Mouse (Mus musculus): ENCODE results near the gene Gm20498. TPM values are rescaled to one million over a fixed set of nuclear protein-coding genes. Genes with fewer than 3 reads are reported as not detected.

Gm20498 gene
- polyA plus RNA-seq, 1 experiment from 2014 or later = 23.6 TPM

DNA sequence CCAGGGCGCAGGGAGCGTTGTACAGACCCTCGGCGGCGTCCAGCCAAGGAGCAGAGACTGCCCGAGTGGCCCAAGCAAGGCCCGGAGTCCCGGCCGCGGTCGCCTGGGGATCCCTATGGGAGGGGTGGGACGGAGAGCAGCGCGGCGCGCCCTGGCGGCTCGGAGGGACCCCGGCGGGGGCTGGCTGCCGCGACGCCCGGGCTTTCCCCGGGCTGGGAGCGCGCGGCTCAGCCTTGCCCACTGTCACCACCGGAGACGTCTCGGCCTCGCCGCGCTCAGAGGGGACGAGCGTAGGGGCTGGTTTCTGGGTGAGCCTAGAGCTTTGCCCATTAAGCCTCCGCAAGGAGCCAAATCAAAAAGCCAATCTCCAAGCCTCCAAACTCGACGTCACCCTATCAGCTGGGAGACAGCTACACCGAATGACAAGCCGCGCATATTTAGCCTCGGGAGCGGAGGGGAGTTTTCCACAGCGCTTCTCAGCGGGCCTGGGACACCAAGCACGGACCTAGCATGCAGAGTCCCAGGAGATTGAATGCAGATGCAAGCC, 199.8 kb downstream of the Gm20498 start, which contains the start of gene Slc8a3:
Gene Slc8a3 (minus strand): TSS at position 306 of the 547 bp plus-strand sequence.
- H3K27me3 ChIP-seq = peaks cover 15% of the 10 kb centered on the region; the same call in 1 of the 2 replicates
- peak within 1 kb of the TSS; percentile 51 for H3K9ac ChIP-seq
- peaks cover 8% of the 10 kb centered on the region for H3K4me1 ChIP-seq
- H3K4me3 ChIP-seq (replicated peaks) = peak within 1 kb of the TSS; percentile 56
- H3K4me2 ChIP-seq (replicated peaks) = peak within 1 kb of the TSS; percentile 96
- H3K36me3 ChIP-seq = no peaks in the 10 kb centered on the region
- ATAC-seq (ENCODE audit: insufficient number of reproducible peaks, low FRiP score, low TSS enrichment, low read depth) = peak; percentile 55
- under 1% methylated on average over 42 of the region's 47 CpGs for WGBS
- H3K9me3 ChIP-seq (replicated peaks) = no peaks in the 10 kb centered on the region
- peak within 1 kb of the TSS; percentile 61 for H3K27ac ChIP-seq (replicated peaks)

DNA sequence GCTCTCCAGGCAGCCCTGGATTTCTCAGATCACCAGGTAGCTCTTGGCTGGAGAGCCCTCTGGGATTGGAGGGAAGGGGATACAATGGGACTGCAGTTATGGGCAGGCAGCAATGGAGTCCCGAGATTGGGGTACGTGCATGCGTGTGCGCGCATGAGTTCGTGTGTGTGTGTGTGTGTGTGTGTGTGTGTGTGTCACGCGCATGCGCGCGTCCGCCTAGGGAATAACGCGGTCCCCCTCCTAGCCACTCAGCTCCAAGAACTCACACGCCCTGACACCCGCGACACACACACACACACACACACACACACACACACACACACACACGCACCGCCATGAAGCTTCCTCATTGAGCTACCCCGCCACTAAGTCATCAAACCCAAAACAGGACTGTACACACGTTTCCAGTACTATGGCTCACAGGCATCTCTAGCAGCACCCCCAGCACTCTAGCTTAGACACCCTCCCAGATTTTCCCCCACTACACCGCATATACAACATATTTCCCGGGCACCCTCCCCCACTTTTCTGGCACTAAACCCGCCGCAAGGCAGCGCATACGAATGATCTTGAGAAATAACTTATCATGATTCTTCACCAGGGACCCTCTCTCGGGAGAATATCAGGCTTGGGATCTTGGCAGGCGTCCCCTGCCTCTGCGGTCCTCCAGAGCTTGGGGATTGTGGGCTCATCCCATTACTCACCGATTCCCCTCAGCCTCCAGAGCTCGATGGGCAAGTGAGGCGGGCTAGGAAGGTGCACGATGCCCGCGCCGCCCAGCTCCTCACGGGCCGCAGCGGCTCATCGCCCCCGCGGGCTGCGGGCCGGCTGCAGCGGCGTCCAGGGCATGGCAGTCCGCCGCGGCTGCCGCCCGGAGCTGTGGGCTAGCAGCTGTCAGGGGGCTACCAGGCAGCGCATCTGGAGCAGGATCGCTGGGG, 200.5 kb downstream of the Gm20498 start:
- Histone ChIP-seq H3K4me2 (replicated peaks) (peak overlapping the region; percentile 96), H3K9ac (peak overlapping the region; percentile 51), H3K36me3 (no peaks in the 10 kb centered on the region), H3K27me3 (peaks cover 15% of the 10 kb centered on the region; the same call in 1 of the 2 replicates), H3K27ac (replicated peaks) (peak overlapping the region; percentile 61), H3K4me1 (peaks cover 8% of the 10 kb centered on the region), H3K9me3 (replicated peaks) (no peaks in the 10 kb centered on the region), H3K4me3 (replicated peaks) (peak overlapping the region; percentile 56)
- WGBS = 1% methylated on average over 52 of the region's 54 CpGs
- ATAC-seq (ENCODE audit: insufficient number of reproducible peaks, low FRiP score, low TSS enrichment, low read depth) = peak; percentile 51

DNA sequence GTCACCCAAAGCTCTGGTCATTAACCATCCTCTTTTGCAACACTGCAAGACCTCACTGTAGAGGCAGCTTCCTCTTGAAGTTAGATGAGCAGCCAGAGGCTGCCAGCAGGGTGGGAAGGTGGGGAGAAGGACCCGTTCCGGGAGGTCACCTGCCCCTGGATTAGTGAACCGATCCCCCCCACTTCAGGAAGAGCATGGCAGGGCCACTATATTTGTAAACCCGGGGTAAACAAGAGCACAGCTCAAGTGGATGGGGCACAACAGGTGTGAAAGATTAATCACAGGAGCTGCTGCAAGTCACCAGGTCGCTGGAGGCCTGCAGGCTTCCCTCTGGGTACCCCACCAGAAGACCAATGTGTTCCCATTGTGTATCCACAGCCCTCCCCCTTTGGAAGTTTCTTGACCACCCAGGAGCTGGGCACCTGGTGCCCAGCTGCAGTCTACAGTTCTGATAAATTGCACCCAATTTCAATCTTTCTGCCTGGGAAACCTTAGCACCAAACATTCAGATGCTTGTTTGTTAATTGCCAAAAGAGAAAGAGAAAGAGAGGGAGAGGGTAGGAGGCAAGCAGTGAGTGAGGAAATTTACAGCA, 201.6 kb downstream of the Gm20498 start:
- Histone ChIP-seq H3K27me3 (peaks cover 15% of the 10 kb centered on the region; the same call in 1 of the 2 replicates), H3K27ac (replicated peaks) (no peak overlapping the region), H3K4me3 (replicated peaks) (peak overlapping the region; percentile 56; the same call in 1 of the 2 replicates), H3K9ac (no peak overlapping the region), H3K36me3 (no peaks in the 10 kb centered on the region), H3K9me3 (replicated peaks) (no peaks in the 10 kb centered on the region), H3K4me2 (replicated peaks) (peak overlapping the region; percentile 96; the same call in 1 of the 2 replicates), H3K4me1 (peaks cover 8% of the 10 kb centered on the region)
- no peak for ATAC-seq (ENCODE audit: insufficient number of reproducible peaks, low FRiP score, low TSS enrichment, low read depth)
- 39% methylated on average over 5 of the region's 5 CpGs for WGBS

DNA sequence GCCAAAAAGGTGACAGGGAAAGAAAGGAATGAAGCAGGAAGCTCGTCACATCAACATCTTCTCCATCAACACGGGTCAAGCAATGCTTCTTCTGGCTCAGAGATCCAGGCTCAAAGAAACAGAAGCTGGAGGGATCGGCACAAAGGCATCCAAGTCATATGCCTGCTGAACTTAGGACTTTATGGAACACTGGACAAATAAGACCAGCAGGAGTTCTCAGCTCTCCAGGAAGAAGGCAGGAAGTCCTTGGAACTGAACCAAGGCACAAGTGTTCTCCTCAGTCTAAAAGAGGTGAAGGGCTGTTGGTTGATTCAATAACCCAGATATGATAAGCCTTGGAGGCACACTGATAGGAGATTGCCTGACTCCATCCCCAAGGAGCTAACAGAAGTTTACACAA, 207.7 kb downstream of the Gm20498 start:
- WGBS = 79% methylated on average over 3 of the region's 3 CpGs
- ATAC-seq (ENCODE audit: insufficient number of reproducible peaks, low FRiP score, low TSS enrichment, low read depth) = no peak
- Histone ChIP-seq H3K4me2 (replicated peaks) (no peak overlapping the region), H3K27me3 (no peaks in the 10 kb centered on the region), H3K27ac (replicated peaks) (no peak overlapping the region), H3K9me3 (replicated peaks) (no peaks in the 10 kb centered on the region), H3K9ac (no peak overlapping the region), H3K36me3 (no peaks in the 10 kb centered on the region), H3K4me1 (no peaks in the 10 kb centered on the region), H3K4me3 (replicated peaks) (no peak overlapping the region)

DNA sequence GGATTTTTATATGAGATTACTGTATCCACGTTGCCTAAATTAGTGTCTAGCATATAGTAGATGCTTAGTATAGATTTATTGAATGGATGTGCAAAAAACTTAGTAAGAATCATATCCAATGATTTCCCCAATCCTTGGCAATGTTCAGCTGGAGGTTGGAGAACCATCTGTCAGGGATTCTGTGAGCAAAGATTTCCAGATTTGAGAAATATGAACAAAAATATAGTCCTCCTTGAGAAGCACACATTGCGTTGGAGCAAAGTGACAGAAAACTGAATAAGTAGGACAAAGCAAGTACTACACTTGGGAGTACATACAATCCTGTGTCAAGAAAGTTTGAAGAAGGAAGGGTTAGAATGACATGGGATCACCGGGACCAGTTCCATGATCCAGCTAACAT, 208.6 kb downstream of the Gm20498 start:
- Histone ChIP-seq H3K27ac (replicated peaks) (no peak overlapping the region), H3K4me2 (replicated peaks) (no peak overlapping the region), H3K27me3 (no peaks in the 10 kb centered on the region), H3K4me3 (replicated peaks) (no peak overlapping the region), H3K9ac (no peak overlapping the region), H3K9me3 (replicated peaks) (no peaks in the 10 kb centered on the region), H3K36me3 (no peaks in the 10 kb centered on the region), H3K4me1 (no peaks in the 10 kb centered on the region)
- WGBS = 91% methylated on average over 3 of the region's 3 CpGs
- no peak for ATAC-seq (ENCODE audit: insufficient number of reproducible peaks, low FRiP score, low TSS enrichment, low read depth)

DNA sequence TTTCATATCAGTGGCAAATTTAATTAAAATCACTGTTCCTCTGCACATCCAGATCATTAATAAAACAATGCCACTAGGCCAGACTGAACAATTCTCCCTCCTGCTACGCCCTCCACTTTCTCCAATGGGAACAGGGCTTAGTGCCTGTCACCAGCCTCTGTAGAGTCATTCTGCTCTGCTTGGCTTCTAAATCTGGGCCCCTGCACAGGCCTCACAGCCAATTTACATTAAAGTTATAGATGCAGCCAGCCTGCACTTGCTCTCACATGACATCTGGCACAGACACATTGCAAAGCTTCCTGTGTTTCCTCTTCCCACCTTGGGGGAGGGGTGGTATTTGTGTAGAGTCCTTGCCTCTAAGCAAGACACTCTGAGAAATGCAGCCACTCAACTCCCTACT, 211.7 kb downstream of the Gm20498 start:
- no peak for ATAC-seq (ENCODE audit: insufficient number of reproducible peaks, low FRiP score, low TSS enrichment, low read depth)
- no peaks in the 10 kb centered on the region for H3K36me3 ChIP-seq
- H3K9ac ChIP-seq = no peak overlapping the region
- no peak overlapping the region for H3K27ac ChIP-seq (replicated peaks)
- H3K4me3 ChIP-seq (replicated peaks) = no peak overlapping the region
- WGBS = 60% methylated on average over 1 of the region's 1 CpGs
- no peaks in the 10 kb centered on the region for H3K4me1 ChIP-seq
- H3K27me3 ChIP-seq = no peaks in the 10 kb centered on the region
- H3K9me3 ChIP-seq (replicated peaks) = no peaks in the 10 kb centered on the region
- H3K4me2 ChIP-seq (replicated peaks) = no peak overlapping the region

DNA sequence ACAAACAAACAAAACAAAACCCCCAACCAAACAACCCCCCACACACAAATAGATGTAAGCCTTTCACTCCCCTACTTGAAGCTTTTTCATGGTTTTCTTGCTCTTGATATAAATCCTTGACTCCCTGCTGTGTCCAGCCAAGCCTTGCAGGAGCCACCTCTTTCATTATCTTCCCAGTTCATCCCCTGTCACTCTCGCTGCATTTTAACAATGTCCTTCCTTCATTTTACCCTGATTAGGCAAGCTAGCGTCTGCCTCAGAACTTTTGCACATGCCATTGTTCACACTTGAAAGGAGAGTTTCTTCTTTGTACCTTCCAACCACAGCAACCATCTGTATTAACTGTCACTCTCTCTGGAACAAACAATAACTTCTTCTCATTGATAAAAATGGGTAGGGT, 214.9 kb downstream of the Gm20498 start:
- H3K27me3 ChIP-seq = no peaks in the 10 kb centered on the region
- H3K9me3 ChIP-seq (replicated peaks) = no peaks in the 10 kb centered on the region
- no peak overlapping the region for H3K9ac ChIP-seq
- H3K4me2 ChIP-seq (replicated peaks) = no peak overlapping the region
- H3K27ac ChIP-seq (replicated peaks) = no peak overlapping the region
- H3K4me3 ChIP-seq (replicated peaks) = no peak overlapping the region
- ATAC-seq (ENCODE audit: insufficient number of reproducible peaks, low FRiP score, low TSS enrichment, low read depth) = no peak
- no peaks in the 10 kb centered on the region for H3K36me3 ChIP-seq
- no peaks in the 10 kb centered on the region for H3K4me1 ChIP-seq
- 14% methylated on average over 2 of the region's 2 CpGs for WGBS

DNA sequence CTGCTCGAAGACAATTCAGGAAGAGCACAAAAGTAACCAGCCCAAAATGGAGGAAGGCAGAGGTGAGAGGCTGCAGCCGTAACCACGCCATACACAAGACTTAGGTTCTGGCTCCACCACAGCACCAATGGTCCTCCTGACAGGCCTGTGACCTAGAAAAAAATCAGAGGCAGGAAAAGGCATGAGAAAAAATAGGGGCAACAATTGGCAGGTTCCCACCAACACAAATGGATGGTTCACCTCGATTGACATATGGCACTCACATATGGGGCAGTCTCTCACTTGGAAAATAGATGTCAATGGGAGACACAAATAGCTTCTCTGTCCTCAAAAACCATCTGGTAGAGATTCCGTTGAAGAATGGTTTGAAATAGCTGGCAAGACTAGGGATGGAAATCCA, 216.8 kb downstream of the Gm20498 start:
- H3K9me3 ChIP-seq (replicated peaks) = no peaks in the 10 kb centered on the region
- H3K4me1 ChIP-seq = no peaks in the 10 kb centered on the region
- no peak overlapping the region for H3K4me2 ChIP-seq (replicated peaks)
- 90% methylated on average over 5 of the region's 5 CpGs for WGBS
- no peaks in the 10 kb centered on the region for H3K36me3 ChIP-seq
- no peaks in the 10 kb centered on the region for H3K27me3 ChIP-seq
- no peak overlapping the region for H3K4me3 ChIP-seq (replicated peaks)
- no peak overlapping the region for H3K9ac ChIP-seq
- no peak overlapping the region for H3K27ac ChIP-seq (replicated peaks)
- ATAC-seq (ENCODE audit: insufficient number of reproducible peaks, low FRiP score, low TSS enrichment, low read depth) = no peak

Other genes with a start within 250 kb of the Gm20498 start
- 6.2 and 6.7 TPM in 2 replicates for gene Slc8a3, start 199.7 kb downstream of the Gm20498 start, polyA plus RNA-seq (2015; fragmentation: Nextera tagmentation; extraction: Ambion mirVana)
- 0.16 and 0.25 TPM in 2 replicates for gene Gm4787, start 153.4 kb downstream of the Gm20498 start, polyA plus RNA-seq (2015; fragmentation: Nextera tagmentation; extraction: Ambion mirVana)
- 0.60 and 0.76 TPM in 2 replicates for gene Adam4, start 111.0 kb downstream of the Gm20498 start, polyA plus RNA-seq (2015; fragmentation: Nextera tagmentation; extraction: Ambion mirVana)
- 119 and 123 TPM in 2 replicates for gene Cox16, start 47.8 kb downstream of the Gm20498 start, polyA plus RNA-seq (2015; fragmentation: Nextera tagmentation; extraction: Ambion mirVana)
- 34.9 and 36.5 TPM in 2 replicates for gene Synj2bp, start within 50 bp of the Gm20498 start, polyA plus RNA-seq (2015; fragmentation: Nextera tagmentation; extraction: Ambion mirVana)
- gene Adam21, start 35.6 kb upstream of the Gm20498 start, polyA plus RNA-seq (2015; fragmentation: Nextera tagmentation; extraction: Ambion mirVana) = 0.25 and 0.49 TPM in 2 replicates
- 52.9 and 59.8 TPM in 2 replicates for gene Med6, start 62.1 kb upstream of the Gm20498 start, polyA plus RNA-seq (2015; fragmentation: Nextera tagmentation; extraction: Ambion mirVana)
- gene Ttc9, start 98.3 kb upstream of the Gm20498 start, polyA plus RNA-seq (2015; fragmentation: Nextera tagmentation; extraction: Ambion mirVana) = 6.5 and 6.8 TPM in 2 replicates
- 1.8 and 2.0 TPM in 2 replicates for gene Map3k9, start 248.3 kb upstream of the Gm20498 start, polyA plus RNA-seq (2015; fragmentation: Nextera tagmentation; extraction: Ambion mirVana)